Mouse (Mus musculus) MEL (cell line): ENCODE data around the gene Olfr891. TPM values are rescaled to one million over a fixed set of nuclear protein-coding genes. Genes with fewer than 3 reads are reported as not detected.

Source experiments
- DNase-seq: peaks from one replicate; pipeline ENCODE4 v3.0.0; 2011; ENCODE audit warnings: low read depth, low spot score
- H3K27ac ChIP-seq: 2 replicates; pipeline ENCODE4 v1.5.1; 2012; ENCODE audit warnings: low read depth, mild to moderate bottlenecking, control low read depth, low read length, moderate library complexity; ENCODE audit not compliant: control insufficient read depth
- H3K27me3 ChIP-seq, 2 experiments: fragments of 150-350 bp in 1 of 2; sonication (generic) in 1 of 2; 2 replicates each; pipeline ENCODE4 v1.6.1; 2012; ENCODE audit warnings: low read length in 2 of 2, mild to moderate bottlenecking in 2 of 2, improper control_type of control experiment in 1 of 2, moderate library complexity in 1 of 2; ENCODE audit not compliant: insufficient read depth in 2 of 2, control insufficient read depth in 1 of 2
- H3K36me3 ChIP-seq, 2 experiments: 2 replicates each; pipeline ENCODE4 v1.6.1; 2012 to 2014; ENCODE audit warnings: low read length in 2 of 2, improper control_type of control experiment in 1 of 2, inconsistent platforms in 1 of 2, mild to moderate bottlenecking in 1 of 2; ENCODE audit not compliant: insufficient read depth in 2 of 2, control insufficient read depth in 1 of 2
- H3K4me1 ChIP-seq, 2 experiments: fragments of 150-350 bp in 1 of 2; sonication (generic) in 1 of 2; 2 replicates each; pipeline ENCODE4 v1.6.1; 2012; ENCODE audit warnings: low read length in 2 of 2, improper control_type of control experiment in 1 of 2, mild to moderate bottlenecking in 1 of 2; ENCODE audit not compliant: insufficient read depth in 2 of 2, control insufficient read depth in 1 of 2
- H3K4me3 ChIP-seq, 2 experiments: fragments of 150-350 bp in 1 of 2; sonication (generic) in 1 of 2; 2 replicates each; pipeline ENCODE4 v1.5.1; 2012; ENCODE audit warnings: low read depth in 2 of 2, low read length in 2 of 2, mild to moderate bottlenecking in 2 of 2, moderate library complexity in 2 of 2, control low read depth in 1 of 2, improper control_type of control experiment in 1 of 2; ENCODE audit not compliant: control insufficient read depth in 1 of 2, insufficient read depth in 1 of 2
- H3K79me2 ChIP-seq: 2 replicates; pipeline ENCODE4 v1.6.1; 2012; ENCODE audit warnings: mild to moderate bottlenecking, low read length, moderate library complexity; ENCODE audit not compliant: control insufficient read depth, poor library complexity, insufficient read depth
- H3K9ac ChIP-seq: 2 replicates; pipeline ENCODE4 v1.6.1; 2012; ENCODE audit warnings: low read depth, mild to moderate bottlenecking, control low read depth, low read length, moderate library complexity; ENCODE audit not compliant: control insufficient read depth, poor library complexity, severe bottlenecking
- H3K9me3 ChIP-seq: fragments of 150-350 bp; sonication (generic); replicated peaks from 2 replicates; pipeline ENCODE4 v1.6.1; 2012; ENCODE audit warnings: mild to moderate bottlenecking, low read length, improper control_type of control experiment, moderate library complexity; ENCODE audit not compliant: insufficient read depth
- CHD2 ChIP-seq: IDR thresholded peaks from 2 replicates; pipeline ENCODE4 v1.6.1; 2011; ENCODE audit warnings: low read length, improper control_type of control experiment
- EP300 ChIP-seq, 2 experiments: IDR thresholded peaks; 2 replicates each; pipeline ENCODE4 v1.6.1; 2011; ENCODE audit warnings: improper control_type of control experiment in 2 of 2, low read length in 2 of 2, low read depth in 1 of 2, mild to moderate bottlenecking in 1 of 2
- GABPA ChIP-seq: IDR thresholded peaks from 2 replicates; pipeline ENCODE4 v1.6.1; 2012; ENCODE audit warnings: low read depth, mild to moderate bottlenecking, inconsistent platforms, low read length, improper control_type of control experiment, moderate library complexity
- HCFC1 ChIP-seq: IDR thresholded peaks from 2 replicates; pipeline ENCODE4 v1.6.1; 2012; ENCODE audit warnings: low read depth, mild to moderate bottlenecking, inconsistent platforms, low read length, improper control_type of control experiment, moderate library complexity
- JUND ChIP-seq: IDR thresholded peaks from 2 replicates; pipeline ENCODE4 v1.6.1; 2011; ENCODE audit warnings: low read depth, mild to moderate bottlenecking, improper control_type of control experiment, low read length
- MAFK ChIP-seq: IDR thresholded peaks from 2 replicates; pipeline ENCODE4 v1.6.1; 2011; ENCODE audit warnings: low read depth, mild to moderate bottlenecking, low read length, improper control_type of control experiment, borderline replicate concordance
- MAZ ChIP-seq: IDR thresholded peaks from 2 replicates; pipeline ENCODE4 v1.6.1; 2012; ENCODE audit warnings: low read depth, mild to moderate bottlenecking, inconsistent platforms, low read length, improper control_type of control experiment
- MEF2A ChIP-seq: IDR thresholded peaks from 2 replicates; pipeline ENCODE4 v1.6.1; 2014; ENCODE audit warnings: low read depth, mild to moderate bottlenecking, inconsistent platforms, low read length, improper control_type of control experiment; ENCODE audit not compliant: poor library complexity, insufficient replicate concordance, severe bottlenecking; ENCODE audit errors: extremely low read depth
- MYB ChIP-seq: IDR thresholded peaks from 2 replicates; pipeline ENCODE4 v1.6.1; 2011; ENCODE audit warnings: mild to moderate bottlenecking, low read depth, low read length, improper control_type of control experiment
- NELFE ChIP-seq: IDR thresholded peaks from 2 replicates; pipeline ENCODE4 v1.6.1; 2011; ENCODE audit warnings: low read depth, low read length, improper control_type of control experiment
- NRF1 ChIP-seq: IDR thresholded peaks from 2 replicates; pipeline ENCODE4 v1.6.1; 2014; ENCODE audit warnings: low read depth, mild to moderate bottlenecking, inconsistent platforms, low read length, improper control_type of control experiment, moderate library complexity; ENCODE audit not compliant: poor library complexity, insufficient read depth, severe bottlenecking
- RAD21 ChIP-seq: IDR thresholded peaks from 2 replicates; pipeline ENCODE4 v1.6.1; 2011; ENCODE audit warnings: mild to moderate bottlenecking, low read depth, low read length, improper control_type of control experiment
- RCOR1 ChIP-seq: IDR thresholded peaks from 2 replicates; pipeline ENCODE4 v1.6.1; 2012; ENCODE audit warnings: low read depth, mild to moderate bottlenecking, inconsistent platforms, low read length, improper control_type of control experiment
- SIN3A ChIP-seq: IDR thresholded peaks from 2 replicates; pipeline ENCODE4 v1.6.1; 2012; ENCODE audit warnings: low read length, improper control_type of control experiment, inconsistent platforms
- SMC3 ChIP-seq: IDR thresholded peaks from 2 replicates; pipeline ENCODE4 v1.6.1; 2011; ENCODE audit warnings: low read depth, low read length, improper control_type of control experiment
- TBP ChIP-seq: IDR thresholded peaks from 2 replicates; pipeline ENCODE4 v1.8.0; 2011; ENCODE audit warnings: low read depth, low read length, improper control_type of control experiment
- UBTF ChIP-seq: IDR thresholded peaks from 2 replicates; pipeline ENCODE4 v1.6.1; 2012; ENCODE audit warnings: low read depth, mild to moderate bottlenecking, inconsistent platforms, low read length, improper control_type of control experiment, moderate library complexity, borderline replicate concordance; ENCODE audit not compliant: insufficient read depth
- USF1 ChIP-seq: IDR thresholded peaks from 2 replicates; pipeline ENCODE4 v1.6.1; 2014; ENCODE audit warnings: low read depth, mild to moderate bottlenecking, inconsistent platforms, low read length, improper control_type of control experiment, moderate library complexity
- ZMIZ1 ChIP-seq: IDR thresholded peaks from 2 replicates; pipeline ENCODE4 v1.6.1; 2012; ENCODE audit warnings: low read depth, mild to moderate bottlenecking, inconsistent platforms, low read length, improper control_type of control experiment, moderate library complexity
- ZNF384 ChIP-seq: IDR thresholded peaks from 2 replicates; pipeline ENCODE4 v1.6.1; 2012; ENCODE audit warnings: low read depth, mild to moderate bottlenecking, inconsistent platforms, low read length, improper control_type of control experiment
- polyA plus RNA-seq, 2 experiments: library from polyadenylated mRNA; stranded (reverse) in 1 of 2; unstranded in 1 of 2; fragments of >175 nt in 1 of 2; fragments of >200 nt in 1 of 2; gene quantifications; 2 replicates each; pipeline versions ENCODE4 v1.2.1 to v1.2.4; 2012; ENCODE audit warnings: low replicate concordance in 2 of 2, low read depth in 1 of 2; ENCODE audit not compliant: insufficient read length in 2 of 2, insufficient read depth in 1 of 2, missing spikeins in 1 of 2
- total RNA-seq: library from RNA; depleted of rRNA; stranded (reverse); fragments of 300-350 nt; gene quantifications from 2 replicates; pipeline ENCODE4 v1.2.3, GENCODE M21; 2012; rRNA removed

Olfr891 gene
- total and polyA plus RNA-seq, 3 experiments: not detected

DNA sequence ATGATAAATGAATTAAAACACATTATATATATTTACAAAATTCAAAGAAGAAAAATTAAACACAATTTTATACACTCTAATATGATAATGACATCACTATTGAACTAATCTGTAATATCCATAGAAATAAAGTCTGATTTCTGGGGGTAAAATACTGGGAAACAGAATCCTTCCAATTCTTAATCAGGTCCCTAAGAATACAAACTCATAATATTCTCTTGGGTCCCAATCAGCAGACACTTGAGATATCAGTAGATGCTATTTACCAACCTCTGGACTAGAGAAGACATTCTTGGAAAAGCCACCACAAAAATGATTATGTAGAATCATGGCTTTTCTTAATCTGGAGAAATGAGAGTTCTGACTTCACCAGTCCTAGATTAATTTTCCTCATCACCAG, 38.4 kb downstream of the Olfr891 start, which contains the start of gene Olfr890:
TSS of gene Olfr890 (plus strand) at position 301 of the 400 bp plus-strand sequence.
- Histone ChIP-seq H3K4me3 (no peak within 1 kb of the TSS), H3K79me2 (no peaks in the 10 kb centered on the region), H3K27ac (no peak within 1 kb of the TSS), H3K9me3 (no peaks in the 10 kb centered on the region), H3K4me1 (no peaks in the 10 kb centered on the region), H3K36me3 (no peaks in the 10 kb centered on the region), H3K27me3 (no peaks in the 10 kb centered on the region), H3K9ac (no peak within 1 kb of the TSS)
- TF ChIP-seq MAZ (no peak), UBTF (no peak), USF1 (no peak), GABPA (no peak), MYB (no peak), RCOR1 (no peak), SIN3A (no peak), SMC3 (no peak), TBP (no peak), ZNF384 (no peak), ZMIZ1 (no peak), NRF1 (no peak), HCFC1 (no peak), JUND (no peak), RAD21 (no peak), MAFK (no peak), NELFE (no peak), MEF2A (no peak), EP300 (IDR thresholded peaks at IDR 0.05; ENCODE audit: low read depth in 1 of 2, low read length in 2 of 2) (no peak), CHD2 (no peak)
- DNase-seq: no peak

Other genes with a start within 250 kb of the Olfr891 start
- not detected in 2 replicates for gene Olfr881, start 189.0 kb downstream of the Olfr891 start, total RNA-seq
- not detected for gene Olfr881, start 189.0 kb downstream of the Olfr891 start, polyA plus RNA-seq
- not detected in 2 replicates for gene Olfr883, start 155.0 kb downstream of the Olfr891 start, total RNA-seq
- not detected for gene Olfr883, start 155.0 kb downstream of the Olfr891 start, polyA plus RNA-seq
- not detected in 2 replicates for gene Olfr884, start 134.3 kb downstream of the Olfr891 start, total RNA-seq
- gene Olfr884, start 134.3 kb downstream of the Olfr891 start, polyA plus RNA-seq: not detected
- not detected in 2 replicates for gene Olfr885, start 119.5 kb downstream of the Olfr891 start, total RNA-seq
- gene Olfr885, start 119.5 kb downstream of the Olfr891 start, polyA plus RNA-seq: not detected
- gene Olfr887, start 96.7 kb downstream of the Olfr891 start, total RNA-seq: not detected in 2 replicates
- not detected for gene Olfr887, start 96.7 kb downstream of the Olfr891 start, polyA plus RNA-seq
- not detected in 2 replicates for gene Olfr888, start 72.7 kb downstream of the Olfr891 start, total RNA-seq
- gene Olfr888, start 72.7 kb downstream of the Olfr891 start, polyA plus RNA-seq: not detected
- gene Olfr889, start 65.6 kb downstream of the Olfr891 start, total RNA-seq: 2.8 and 3.7 TPM in 2 replicates
- 10 to 100 TPM in 1 of 2 experiments, not detected in 1; 23.6 TPM for gene Olfr889, start 65.6 kb downstream of the Olfr891 start, polyA plus RNA-seq
- not detected in 2 replicates for gene Olfr890, start 38.3 kb downstream of the Olfr891 start, total RNA-seq
- not detected for gene Olfr890, start 38.3 kb downstream of the Olfr891 start, polyA plus RNA-seq
- gene Olfr893, start 27.5 kb upstream of the Olfr891 start, total RNA-seq: not detected in 2 replicates
- gene Olfr893, start 27.5 kb upstream of the Olfr891 start, polyA plus RNA-seq: not detected
- not detected in 2 replicates for gene Olfr894, start 37.2 kb upstream of the Olfr891 start, total RNA-seq
- gene Olfr894, start 37.2 kb upstream of the Olfr891 start, polyA plus RNA-seq: not detected
- not detected in 2 replicates for gene Olfr143, start 72.0 kb upstream of the Olfr891 start, total RNA-seq
- not detected for gene Olfr143, start 72.0 kb upstream of the Olfr891 start, polyA plus RNA-seq
- not detected in 2 replicates for gene Olfr895, start 87.0 kb upstream of the Olfr891 start, total RNA-seq
- not detected for gene Olfr895, start 87.0 kb upstream of the Olfr891 start, polyA plus RNA-seq
- gene Olfr896-ps1, start 110.3 kb upstream of the Olfr891 start, total RNA-seq: not detected in 2 replicates
- not detected for gene Olfr896-ps1, start 110.3 kb upstream of the Olfr891 start, polyA plus RNA-seq
- not detected in 2 replicates for gene Olfr25, start 148.2 kb upstream of the Olfr891 start, total RNA-seq
- not detected for gene Olfr25, start 148.2 kb upstream of the Olfr891 start, polyA plus RNA-seq
- gene Olfr898, start 167.6 kb upstream of the Olfr891 start, total RNA-seq: not detected in 2 replicates
- gene Olfr898, start 167.6 kb upstream of the Olfr891 start, polyA plus RNA-seq: not detected
- not detected in 2 replicates for gene Olfr250, start 186.1 kb upstream of the Olfr891 start, total RNA-seq
- gene Olfr250, start 186.1 kb upstream of the Olfr891 start, polyA plus RNA-seq: not detected
- not detected in 2 replicates for gene Olfr251, start 196.3 kb upstream of the Olfr891 start, total RNA-seq
- gene Olfr251, start 196.3 kb upstream of the Olfr891 start, polyA plus RNA-seq: not detected
- not detected in 2 replicates for gene Olfr147, start 220.9 kb upstream of the Olfr891 start, total RNA-seq
- not detected for gene Olfr147, start 220.9 kb upstream of the Olfr891 start, polyA plus RNA-seq
- gene Olfr901, start 248.6 kb upstream of the Olfr891 start, total RNA-seq: not detected in 2 replicates
- not detected for gene Olfr901, start 248.6 kb upstream of the Olfr891 start, polyA plus RNA-seq